Mouse (Mus musculus) liver, embryonic 13.5 days (tissue): ENCODE measurements around the gene Slc35d3. TPM values are rescaled to one million over a fixed set of nuclear protein-coding genes. Genes with fewer than 3 reads are reported as not detected.
A peak's percentile ranks its signal among the peaks of the same experiment; 100 is the strongest.

Source experiments
- ATAC-seq: fragments of 200-750 bp; cut with Nextera tagmentation; 2 replicates; pipeline ENCODE4 v1.8.0; 2017; ENCODE audit warnings: low read depth, mild to moderate bottlenecking, moderate number of reproducible peaks, moderate library complexity
- DNase-seq: peaks from one replicate; pipeline ENCODE4 v3.0.0; 2022
- H3K27ac ChIP-seq: fragments of 300-500 bp; sonication (generic); 2 replicates; pipeline ENCODE4 v1.5.1; 2015; ENCODE audit warnings: moderate library complexity, mild to moderate bottlenecking, inconsistent platforms
- H3K27me3 ChIP-seq: fragments of 300-500 bp; sonication (generic); 2 replicates; pipeline ENCODE4 v1.6.1; 2015; ENCODE audit warnings: mild to moderate bottlenecking, inconsistent platforms
- H3K36me3 ChIP-seq: fragments of 300-500 bp; sonication (generic); 2 replicates; pipeline ENCODE4 v1.6.1; 2015; ENCODE audit warnings: mild to moderate bottlenecking, inconsistent platforms
- H3K4me1 ChIP-seq: fragments of 300-500 bp; sonication (generic); replicated peaks from 2 replicates; pipeline ENCODE4 v1.6.1; 2015; ENCODE audit warnings: inconsistent platforms
- H3K4me2 ChIP-seq: fragments of 300-500 bp; sonication (generic); 2 replicates; pipeline ENCODE4 v1.6.1; 2015; ENCODE audit warnings: inconsistent platforms, mild to moderate bottlenecking, moderate library complexity
- H3K4me3 ChIP-seq: fragments of 300-500 bp; sonication (generic); replicated peaks from 2 replicates; pipeline ENCODE4 v1.5.1; 2015; ENCODE audit warnings: mild to moderate bottlenecking, inconsistent platforms
- H3K9ac ChIP-seq: fragments of 300-500 bp; sonication (generic); 2 replicates; pipeline ENCODE4 v1.6.1; 2015; ENCODE audit warnings: mild to moderate bottlenecking, inconsistent platforms
- H3K9me3 ChIP-seq: fragments of 300-500 bp; sonication (generic); replicated peaks from 2 replicates; pipeline ENCODE4 v1.6.1; 2016; ENCODE audit warnings: inconsistent platforms
- WGBS: fragments of 180-500 bp; shearing (Covaris S2); methylation state at CpG from one replicate; pipeline ENCODE4 v1.1.7; 2015; ENCODE audit not compliant: insufficient replicate concordance; 5-methylcytosine and 5-hydroxymethylcytosine counted together
- polyA plus RNA-seq: library from polyadenylated mRNA; unstranded; fragments of >200 nt; fragmentation: Nextera tagmentation; extraction: Ambion mirVana; gene quantifications from 2 replicates; pipeline ENCODE4 v1.2.1, GENCODE M21; 2015

The Slc35d3 gene
- polyA plus RNA-seq, 1 experiment from 2014 or later = 4.9 TPM

DNA sequence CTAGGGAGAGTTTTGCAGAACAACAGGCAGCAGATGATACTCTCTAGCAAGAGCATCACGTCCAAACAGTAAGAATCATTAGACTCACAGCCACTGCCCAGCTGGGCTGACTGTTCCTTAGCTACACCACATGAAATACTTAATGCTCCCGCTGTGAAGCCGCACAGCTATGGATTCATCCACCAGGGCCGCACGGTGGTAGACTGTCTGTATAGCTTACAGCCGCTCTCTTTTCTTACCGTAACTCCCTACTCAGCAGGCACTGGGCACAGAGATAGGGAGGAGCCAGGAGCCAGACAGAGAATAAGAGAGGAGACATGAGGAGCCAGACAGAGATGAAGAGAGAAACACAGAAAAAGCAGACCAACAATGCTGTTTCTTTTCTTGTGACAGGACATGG is 25.4 kb upstream of the Slc35d3 start:
- DNase-seq (no peak), ATAC-seq (0 out of 2 replicates have a peak, but pooled peaks have one; percentile 22)
- 74% methylated on average over 7 of the region's 7 CpGs for WGBS
- Histone ChIP-seq H3K9me3 (no peaks in the 10 kb centered on the region), H3K27me3 (no peaks in the 10 kb centered on the region), H3K9ac (no peak overlapping the region), H3K36me3 (no peaks in the 10 kb centered on the region), H3K27ac (no peak overlapping the region), H3K4me2 (no peak overlapping the region), H3K4me3 (no peak overlapping the region), H3K4me1 (peaks cover 27% of the 10 kb centered on the region)

DNA sequence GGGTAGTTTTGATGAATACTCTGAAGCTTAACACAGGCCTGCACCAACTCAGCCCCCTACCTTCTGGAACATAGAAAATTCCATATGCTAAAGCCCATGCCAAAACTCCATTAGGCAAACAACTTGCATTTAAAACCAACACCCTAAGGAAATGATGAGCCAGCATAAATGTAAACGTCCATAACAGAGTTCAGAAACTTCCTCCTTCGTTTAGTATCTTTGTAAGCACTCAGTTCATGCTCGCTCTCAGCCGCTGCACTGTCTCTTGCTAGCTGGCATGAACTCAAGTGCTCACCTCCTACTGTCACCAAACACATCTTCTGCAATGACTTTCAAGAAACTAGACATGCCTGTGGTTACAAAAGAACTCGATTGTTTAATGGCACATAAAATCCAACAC is 24.1 kb upstream of the Slc35d3 start:
- Histone ChIP-seq H3K9me3 (no peaks in the 10 kb centered on the region), H3K9ac (no peak overlapping the region), H3K4me3 (no peak overlapping the region), H3K27me3 (no peaks in the 10 kb centered on the region), H3K4me2 (no peak overlapping the region), H3K4me1 (peaks cover 27% of the 10 kb centered on the region), H3K27ac (no peak overlapping the region), H3K36me3 (no peaks in the 10 kb centered on the region)
- DNase-seq = no peak
- WGBS = 48% methylated on average over 5 of the region's 5 CpGs
- no peak for ATAC-seq

DNA sequence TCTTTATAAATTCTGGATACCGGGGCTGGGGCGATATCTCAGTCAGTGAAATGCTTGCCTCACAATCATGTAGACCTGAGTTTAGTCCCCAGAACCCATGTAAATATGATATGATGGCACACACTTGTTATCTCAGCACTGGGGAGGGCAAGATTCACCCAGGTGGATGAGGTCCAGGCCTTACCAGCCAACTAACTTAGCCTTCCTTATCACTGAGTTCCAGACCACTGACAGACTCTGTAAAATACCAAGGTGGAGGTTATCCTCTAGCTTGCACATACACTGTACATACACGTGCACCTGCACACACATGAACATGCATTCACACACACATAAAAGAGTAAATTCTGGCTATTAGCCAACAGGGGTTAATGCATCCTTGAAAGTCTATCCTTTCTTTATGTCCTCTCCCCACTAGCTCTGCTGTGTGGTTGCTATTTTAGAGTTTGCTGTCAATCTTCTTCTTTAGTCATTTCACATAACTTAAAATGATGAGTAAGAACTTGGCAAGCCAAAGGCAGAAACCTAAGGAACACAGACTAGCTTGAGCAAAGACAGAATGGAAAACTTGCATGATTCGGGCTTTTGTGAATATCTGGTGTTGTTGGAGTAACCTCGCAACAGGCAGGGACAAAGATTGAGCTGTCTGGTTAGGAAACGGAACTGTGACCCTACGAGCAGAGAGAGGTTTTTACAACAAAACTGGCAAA is 4.5 kb upstream of the Slc35d3 start:
- Histone ChIP-seq H3K36me3 (0 out of 2 replicates have a peak, but pooled peaks cover 1% of the 10 kb centered on the region), H3K27ac (no peak overlapping the region), H3K4me2 (no peak overlapping the region), H3K27me3 (peaks cover 30% of the 10 kb centered on the region), H3K9ac (no peak overlapping the region), H3K9me3 (no peaks in the 10 kb centered on the region), H3K4me3 (no peak overlapping the region), H3K4me1 (peaks cover 23% of the 10 kb centered on the region)
- ATAC-seq = peak; percentile 75
- no peak for DNase-seq
- WGBS = 52% methylated on average over 7 of the region's 7 CpGs

DNA sequence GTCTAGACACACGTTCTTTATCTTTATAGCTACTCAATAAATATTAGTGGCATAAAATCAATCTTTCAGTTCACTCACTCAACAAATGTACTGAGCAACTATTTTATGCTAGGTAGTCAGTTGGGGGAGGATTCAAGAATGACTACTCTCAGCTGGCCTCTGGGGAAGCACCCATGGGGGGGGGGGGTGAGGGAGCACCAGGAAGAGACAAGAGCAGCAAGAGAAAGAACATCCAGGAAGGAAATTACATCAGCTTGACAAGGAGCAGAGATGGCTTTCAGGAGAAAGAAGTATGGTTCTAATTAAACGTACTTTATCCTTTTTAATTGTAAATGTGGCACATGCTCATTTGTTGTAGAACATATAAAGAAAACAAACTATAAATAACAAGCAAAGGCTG is 2.4 kb upstream of the Slc35d3 start:
- Histone ChIP-seq H3K27ac (no peak overlapping the region), H3K4me1 (peaks cover 39% of the 10 kb centered on the region), H3K9ac (no peak overlapping the region), H3K9me3 (no peaks in the 10 kb centered on the region), H3K36me3 (no peaks in the 10 kb centered on the region), H3K27me3 (peaks cover 52% of the 10 kb centered on the region), H3K4me2 (no peak overlapping the region), H3K4me3 (no peak overlapping the region)
- DNase-seq (no peak), ATAC-seq (no peak)
- WGBS = 29% methylated on average over 2 of the region's 2 CpGs

DNA sequence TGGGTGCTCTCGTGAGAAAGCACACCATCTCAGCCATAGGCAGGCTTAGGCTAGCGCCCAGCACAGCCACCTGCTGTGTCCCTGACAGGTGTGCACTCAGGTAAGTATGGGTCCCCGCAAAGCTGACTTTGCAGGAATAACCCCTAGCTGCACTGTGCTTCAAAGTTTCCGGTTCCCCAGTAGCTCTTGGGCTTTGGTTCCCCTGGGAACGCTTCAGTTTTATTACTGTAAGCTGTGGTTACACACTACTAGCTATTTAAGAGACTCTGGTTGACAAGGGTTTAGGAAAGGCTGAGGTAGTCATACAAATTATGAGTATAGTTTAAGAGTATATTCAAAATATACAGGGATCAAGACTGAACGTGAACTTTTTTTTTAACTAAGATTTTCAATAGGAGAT is 1.5 kb upstream of the Slc35d3 start:
- Histone ChIP-seq H3K4me2 (no peak overlapping the region), H3K27me3 (peaks cover 58% of the 10 kb centered on the region), H3K27ac (no peak overlapping the region), H3K36me3 (no peaks in the 10 kb centered on the region), H3K4me1 (peaks cover 39% of the 10 kb centered on the region), H3K9me3 (no peaks in the 10 kb centered on the region), H3K9ac (no peak overlapping the region), H3K4me3 (no peak overlapping the region)
- 35% methylated on average over 6 of the region's 6 CpGs for WGBS
- DNase-seq (no peak), ATAC-seq (no peak)

DNA sequence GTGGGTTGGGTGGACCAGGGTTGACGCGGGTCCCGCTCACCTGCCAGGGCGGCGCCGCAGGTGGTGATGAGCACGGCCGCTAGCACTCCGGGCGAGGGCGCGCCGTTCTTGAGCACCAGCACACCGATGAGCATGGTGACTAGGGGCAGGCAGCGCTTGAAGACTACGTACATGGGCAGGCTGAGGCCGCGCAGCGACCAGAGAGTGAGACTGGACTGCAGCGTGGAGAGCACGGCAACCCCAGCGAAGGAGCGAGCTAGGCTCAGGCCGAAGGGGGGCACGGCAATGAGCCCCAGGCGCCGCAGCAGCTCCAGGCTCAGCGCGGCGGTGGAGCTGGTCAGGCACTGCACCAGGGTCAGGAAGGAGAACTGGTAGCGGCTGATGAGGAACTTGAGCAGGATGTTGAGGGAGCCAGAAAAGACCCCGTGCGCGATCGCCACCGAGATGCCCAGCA is 688 bp downstream of the Slc35d3 start:
- Histone ChIP-seq H3K9me3 (no peaks in the 10 kb centered on the region), H3K27me3 (peaks cover 65% of the 10 kb centered on the region), H3K27ac (0 out of 2 replicates have a peak overlapping the region, but pooled peaks have one; percentile 29), H3K4me3 (peak overlapping the region; percentile 58), H3K4me1 (peaks cover 35% of the 10 kb centered on the region), H3K36me3 (no peaks in the 10 kb centered on the region), H3K4me2 (peak overlapping the region; percentile 73), H3K9ac (peak overlapping the region; percentile 34; the same call in 1 of the 2 replicates)
- ATAC-seq (no peak), DNase-seq (no peak)
- WGBS = under 1% methylated on average over 36 of the region's 36 CpGs

DNA sequence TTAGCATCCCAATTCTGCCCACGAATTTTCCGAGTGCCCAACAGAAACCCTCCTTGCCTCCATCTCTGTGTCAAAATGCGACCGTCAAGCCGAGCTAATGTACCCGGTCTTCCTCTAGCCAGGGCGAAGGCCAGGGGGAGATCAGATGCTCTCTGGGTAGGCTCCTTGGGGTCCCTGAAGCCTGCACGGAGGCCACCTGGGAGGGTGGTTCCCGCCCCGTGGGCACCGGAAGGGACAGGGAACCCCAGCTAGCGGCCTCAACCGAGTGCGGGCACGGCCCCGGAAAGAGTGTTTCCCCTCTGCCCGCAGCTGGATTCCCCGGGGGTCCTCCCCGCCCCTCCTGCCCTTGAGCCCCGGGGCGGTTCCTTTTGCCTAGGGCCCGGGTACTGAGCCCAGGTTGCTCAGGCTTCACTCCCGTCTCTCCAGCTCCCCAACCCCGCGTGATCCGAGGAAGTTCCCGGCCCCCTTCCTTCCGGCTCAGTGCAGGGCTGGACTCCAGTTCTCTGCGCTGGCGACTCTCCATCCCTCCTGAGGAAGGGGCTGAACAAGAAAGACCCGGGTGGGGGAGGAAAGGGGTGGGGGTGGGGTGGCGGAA is 1.4 kb downstream of the Slc35d3 start:
- DNase-seq = no peak
- Histone ChIP-seq H3K27ac (no peak overlapping the region), H3K27me3 (peaks cover 65% of the 10 kb centered on the region), H3K4me3 (peak overlapping the region; percentile 58), H3K9me3 (no peaks in the 10 kb centered on the region), H3K36me3 (no peaks in the 10 kb centered on the region), H3K9ac (peak overlapping the region; percentile 33; the same call in 1 of the 2 replicates), H3K4me1 (peaks cover 29% of the 10 kb centered on the region), H3K4me2 (peak overlapping the region; percentile 73)
- peak; percentile 58 for ATAC-seq
- WGBS = under 1% methylated on average over 32 of the region's 32 CpGs

DNA sequence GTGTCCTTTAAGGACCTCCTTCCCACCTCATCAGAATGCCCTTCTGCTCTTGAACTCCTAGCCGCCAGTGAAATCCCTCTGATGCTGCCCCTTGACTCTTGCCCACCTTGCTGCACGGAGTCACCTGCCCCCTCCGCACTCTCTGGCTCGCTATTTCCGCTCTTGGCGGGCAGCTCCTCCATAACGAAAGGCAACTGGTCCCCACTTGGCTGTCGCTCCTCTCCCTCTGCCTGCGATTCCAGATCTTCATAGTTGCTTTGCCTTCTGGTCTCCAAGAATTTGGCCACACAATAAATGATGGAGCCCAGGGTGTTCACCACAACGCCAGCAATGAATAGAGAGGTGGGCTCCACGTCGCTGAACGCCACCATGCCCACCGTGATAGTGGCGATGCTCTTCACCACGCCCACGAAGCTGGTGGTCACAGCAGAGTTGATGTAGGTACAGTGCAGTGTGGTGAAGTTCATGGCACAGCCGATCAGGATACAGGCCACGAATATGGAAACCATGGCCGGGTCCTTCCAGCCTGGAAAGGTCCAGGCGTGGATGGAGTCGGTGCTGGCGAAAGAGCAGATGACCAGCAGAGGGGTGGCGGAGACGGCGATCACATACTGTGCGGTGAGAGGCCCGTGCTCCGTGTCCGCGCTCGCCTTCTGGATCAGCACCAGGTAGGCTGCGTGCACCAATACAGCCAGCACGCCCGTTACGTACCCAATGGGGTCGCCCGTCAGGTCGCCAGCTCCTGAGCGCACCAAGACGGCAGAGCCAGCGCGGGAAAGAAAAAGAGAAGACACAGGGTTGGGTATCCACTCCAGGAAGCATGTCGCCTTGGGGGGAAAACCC is 2.1 kb downstream of the Slc35d3 start:
- peak overlapping the region; percentile 58 for H3K4me3 ChIP-seq
- peak overlapping the region; percentile 33; the same call in 1 of the 2 replicates for H3K9ac ChIP-seq
- H3K27me3 ChIP-seq = peaks cover 65% of the 10 kb centered on the region
- no peaks in the 10 kb centered on the region for H3K36me3 ChIP-seq
- peaks cover 29% of the 10 kb centered on the region for H3K4me1 ChIP-seq
- no peak for ATAC-seq
- WGBS = 3% methylated on average over 44 of the region's 44 CpGs
- no peaks in the 10 kb centered on the region for H3K9me3 ChIP-seq
- no peak for DNase-seq
- no peak overlapping the region for H3K27ac ChIP-seq
- peak overlapping the region; percentile 73 for H3K4me2 ChIP-seq

DNA sequence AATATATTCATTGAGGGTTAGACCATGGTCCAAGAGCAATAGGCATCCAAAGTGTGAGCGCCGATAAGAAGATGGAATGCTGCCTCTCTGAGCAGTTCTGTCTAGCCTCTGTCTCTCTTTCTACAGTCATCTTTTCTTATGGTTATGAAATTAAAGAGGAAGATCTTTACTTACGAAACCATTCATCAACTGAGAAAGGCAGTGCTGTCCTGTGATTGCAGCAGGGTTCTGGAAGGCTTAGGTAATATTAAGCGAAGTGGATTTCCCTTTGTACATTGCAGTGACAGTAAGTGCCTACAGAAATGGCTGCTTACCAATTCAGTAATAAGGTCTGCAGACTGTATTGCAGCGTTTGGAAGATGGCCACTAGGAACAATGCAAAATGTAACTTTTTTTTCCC is 11.4 kb downstream of the Slc35d3 start:
- Histone ChIP-seq H3K9ac (no peak overlapping the region), H3K9me3 (no peaks in the 10 kb centered on the region), H3K4me2 (no peak overlapping the region), H3K36me3 (no peaks in the 10 kb centered on the region), H3K27me3 (no peaks in the 10 kb centered on the region), H3K4me3 (no peak overlapping the region), H3K27ac (no peak overlapping the region), H3K4me1 (no peaks in the 10 kb centered on the region)
- no peak for DNase-seq
- 66% methylated on average over 5 of the region's 5 CpGs for WGBS
- ATAC-seq = no peak

DNA sequence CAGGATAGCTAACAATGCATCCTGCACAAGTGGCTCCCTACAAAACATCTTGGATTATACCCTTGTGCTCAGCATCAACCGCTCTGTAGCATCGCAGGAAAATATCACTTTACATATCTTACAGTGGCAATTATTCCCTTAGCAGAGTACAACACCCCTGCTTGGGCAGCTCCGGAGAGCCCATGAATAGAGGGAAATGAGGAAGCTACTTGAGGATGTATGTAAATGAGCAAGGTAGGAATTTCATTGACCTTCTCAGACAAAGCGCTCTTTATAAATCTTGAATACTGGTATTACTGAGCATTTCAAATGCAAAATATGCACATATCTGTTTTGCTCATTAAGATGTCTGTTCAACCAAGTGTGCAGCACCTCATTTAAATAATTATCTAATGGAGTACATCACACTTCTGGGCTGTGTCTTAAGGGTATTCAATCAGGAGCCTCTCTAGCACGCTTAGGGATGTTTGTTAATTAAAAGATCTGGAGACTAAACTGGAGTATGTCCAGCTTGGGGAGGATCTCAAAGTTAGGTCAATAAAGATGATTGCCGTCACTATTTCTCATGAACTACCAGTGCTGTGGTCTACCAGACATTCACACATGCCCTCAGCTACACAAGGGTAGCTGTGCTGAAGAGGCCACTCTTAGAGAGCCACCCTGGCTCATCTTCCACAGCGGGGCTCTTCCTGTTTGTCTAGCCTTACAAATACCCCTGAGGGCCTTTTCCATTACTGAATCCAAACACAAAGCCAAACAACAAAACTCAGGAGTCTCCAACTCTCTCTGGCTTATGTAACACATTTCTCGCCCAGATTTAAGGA is 15.2 kb downstream of the Slc35d3 start:
- no peak overlapping the region for H3K9ac ChIP-seq
- no peaks in the 10 kb centered on the region for H3K9me3 ChIP-seq
- no peaks in the 10 kb centered on the region for H3K36me3 ChIP-seq
- ATAC-seq = no peak
- 72% methylated on average over 8 of the region's 8 CpGs for WGBS
- H3K27me3 ChIP-seq = no peaks in the 10 kb centered on the region
- no peak overlapping the region for H3K4me2 ChIP-seq
- no peak overlapping the region for H3K27ac ChIP-seq
- H3K4me3 ChIP-seq = no peak overlapping the region
- no peak for DNase-seq
- no peaks in the 10 kb centered on the region for H3K4me1 ChIP-seq
